Mouse (Mus musculus) lung, embryonic 14.5 days (tissue): Measurements from ENCODE around the gene Armc9. TPM values are rescaled to one million over a fixed set of nuclear protein-coding genes. Genes with fewer than 3 reads are reported as not detected.
A peak's percentile ranks its signal among the peaks of the same experiment; 100 is the strongest.

Source experiments
- ATAC-seq: fragments of 200-750 bp; cut with Nextera tagmentation; 2 replicates; pipeline ENCODE4 v1.8.0; 2017; ENCODE audit warnings: mild to moderate bottlenecking, moderate TSS enrichment, moderate library complexity; ENCODE audit not compliant: insufficient read depth
- DNase-seq: peaks from one replicate; pipeline ENCODE4 v3.0.0-alpha.2; 2015
- H3K27ac ChIP-seq: fragments of 300-500 bp; sonication (generic); 2 replicates; pipeline ENCODE4 v1.5.1; 2014; ENCODE audit warnings: low read depth, mild to moderate bottlenecking, moderate library complexity
- H3K27me3 ChIP-seq: fragments of 300-500 bp; sonication (generic); 2 replicates; pipeline ENCODE4 v1.6.1; 2014; ENCODE audit warnings: low read length, control low read depth; ENCODE audit not compliant: insufficient read depth
- H3K36me3 ChIP-seq: fragments of 300-500 bp; sonication (generic); 2 replicates; pipeline ENCODE4 v1.6.1; 2014; ENCODE audit warnings: control low read depth; ENCODE audit not compliant: insufficient read depth
- H3K4me1 ChIP-seq: fragments of 300-500 bp; sonication (generic); 2 replicates; pipeline ENCODE4 v1.6.1; 2014; ENCODE audit warnings: antibody characterized with exemption, control low read depth; ENCODE audit not compliant: insufficient read depth
- H3K4me2 ChIP-seq: fragments of 300-500 bp; sonication (generic); 2 replicates; pipeline ENCODE4 v1.6.1; 2014; ENCODE audit warnings: mild to moderate bottlenecking
- H3K4me3 ChIP-seq: fragments of 300-500 bp; sonication (generic); 2 replicates; pipeline ENCODE4 v1.5.1; 2014; ENCODE audit warnings: low read depth, low read length
- H3K9ac ChIP-seq: fragments of 300-500 bp; sonication (generic); 2 replicates; pipeline ENCODE4 v1.6.1; 2014
- H3K9me3 ChIP-seq: fragments of 300-500 bp; sonication (generic); 2 replicates; pipeline ENCODE4 v1.6.1; 2016; ENCODE audit warnings: low read depth, low read length, control low read depth
- CTCF ChIP-seq: IDR thresholded peaks from 2 replicates; pipeline ENCODE4 v1.5.1; 2016; ENCODE audit warnings: antibody characterized with exemption, low read depth
- WGBS: fragments of 180-500 bp; shearing (Covaris S2); extraction: QIAGEN DNeasy Blood & Tissue Kit; methylation state at CpG from one replicate; pipeline ENCODE4 v1.1.7; 2014; 5-methylcytosine and 5-hydroxymethylcytosine counted together
- polyA plus RNA-seq: library from polyadenylated mRNA; unstranded; fragments of >200 nt; fragmentation: Nextera tagmentation; extraction: Ambion mirVana; gene quantifications from 2 replicates; pipeline ENCODE4 v1.2.1, GENCODE M21; 2014

Armc9 gene
- polyA plus RNA-seq, 1 experiment from 2014 or later, result 28.2 TPM

GRCm38 (mm10) chr1:86293868-86294267 lies 139.3 kb downstream of the Armc9 start:
- no peak overlapping the region for H3K4me3 ChIP-seq
- no peaks in the 10 kb centered on the region for H3K9me3 ChIP-seq
- H3K27me3 ChIP-seq, result no peaks in the 10 kb centered on the region
- 83% methylated on average over 5 of the region's 5 CpGs for WGBS
- TF ChIP-seq CTCF, result no peak
- no peaks in the 10 kb centered on the region for H3K36me3 ChIP-seq
- DNase-seq (no peak), ATAC-seq (no peak)
- H3K9ac ChIP-seq, result no peak overlapping the region
- no peak overlapping the region for H3K27ac ChIP-seq
- H3K4me1 ChIP-seq, result no peaks in the 10 kb centered on the region
- no peak overlapping the region for H3K4me2 ChIP-seq

- Histone ChIP-seq H3K4me2 (no peak overlapping the region), H3K9me3 (no peaks in the 10 kb centered on the region), H3K36me3 (no peaks in the 10 kb centered on the region), H3K4me1 (no peaks in the 10 kb centered on the region), H3K27me3 (no peaks in the 10 kb centered on the region), H3K9ac (no peak overlapping the region), H3K4me3 (no peak overlapping the region), H3K27ac (no peak overlapping the region)
- no peak for TF ChIP-seq CTCF
- DNase-seq (no peak), ATAC-seq (peak; percentile 41; the same call in 1 of the 2 replicates)
- 41% methylated on average over 4 of the region's 4 CpGs for WGBS
These were observed 139.9 kb downstream of the Armc9 start for GRCm38 (mm10) chr1:86294472-86294871.

- H3K4me2 ChIP-seq, result no peak overlapping the region
- H3K4me3 ChIP-seq, result no peak overlapping the region
- peaks cover 11% of the 10 kb centered on the region; the same call in 1 of the 2 replicates for H3K27me3 ChIP-seq
- H3K9ac ChIP-seq, result no peak overlapping the region
- ATAC-seq (no peak), DNase-seq (no peak)
- H3K4me1 ChIP-seq, result no peaks in the 10 kb centered on the region
- H3K9me3 ChIP-seq, result no peaks in the 10 kb centered on the region
- no peak overlapping the region for H3K27ac ChIP-seq
- no peak for TF ChIP-seq CTCF
- 48% methylated on average over 2 of the region's 2 CpGs for WGBS
- no peaks in the 10 kb centered on the region for H3K36me3 ChIP-seq
These were observed 145.5 kb downstream of the Armc9 start for GRCm38 (mm10) chr1:86300093-86300492.

GRCm38 (mm10) chr1:86300731-86301130 lies 146.2 kb downstream of the Armc9 start:
- no peak overlapping the region for H3K4me3 ChIP-seq
- peaks cover 11% of the 10 kb centered on the region; the same call in 1 of the 2 replicates for H3K27me3 ChIP-seq
- WGBS, result 53% methylated on average over 7 of the region's 7 CpGs
- ATAC-seq, result no peak
- H3K36me3 ChIP-seq, result no peaks in the 10 kb centered on the region
- no peak for DNase-seq
- H3K9ac ChIP-seq, result no peak overlapping the region
- no peaks in the 10 kb centered on the region for H3K4me1 ChIP-seq
- no peaks in the 10 kb centered on the region for H3K9me3 ChIP-seq
- H3K27ac ChIP-seq, result no peak overlapping the region
- no peak for TF ChIP-seq CTCF
- H3K4me2 ChIP-seq, result no peak overlapping the region

- no peak overlapping the region for H3K4me3 ChIP-seq
- H3K4me1 ChIP-seq, result no peaks in the 10 kb centered on the region
- H3K4me2 ChIP-seq, result no peak overlapping the region
- no peak overlapping the region for H3K27ac ChIP-seq
- peak; percentile 41 for DNase-seq
- peaks cover 11% of the 10 kb centered on the region; the same call in 1 of the 2 replicates for H3K27me3 ChIP-seq
- no peaks in the 10 kb centered on the region for H3K9me3 ChIP-seq
- TF ChIP-seq CTCF, result peak; percentile 53
- no peak for ATAC-seq
- no peak overlapping the region for H3K9ac ChIP-seq
- 0 out of 2 replicates have a peak, but pooled peaks cover 2% of the 10 kb centered on the region for H3K36me3 ChIP-seq
- WGBS, result 47% methylated on average over 6 of the region's 6 CpGs
These were observed 146.9 kb downstream of the Armc9 start for GRCm38 (mm10) chr1:86301221-86302091.

GRCm38 (mm10) chr1:86302532-86302931 lies 148.0 kb downstream of the Armc9 start, which contains the start of gene B3gnt7:
Gene B3gnt7, plus strand, starts transcription at chr1:86302832.
- DNase-seq, result no peak
- H3K4me2 ChIP-seq, result peak within 1 kb of the TSS; percentile 87
- no peak for ATAC-seq
- WGBS, result 26% methylated on average over 6 of the region's 6 CpGs
- no peaks in the 10 kb centered on the region for H3K9me3 ChIP-seq
- H3K36me3 ChIP-seq, result 0 out of 2 replicates have a peak, but pooled peaks cover 4% of the 10 kb centered on the region
- TF ChIP-seq CTCF, result no peak
- no peak within 1 kb of the TSS; the same call in 1 of the 2 replicates for H3K27ac ChIP-seq
- peaks cover 11% of the 10 kb centered on the region; the same call in 1 of the 2 replicates for H3K27me3 ChIP-seq
- H3K4me3 ChIP-seq, result peak within 1 kb of the TSS; percentile 69
- peak within 1 kb of the TSS; percentile 68 for H3K9ac ChIP-seq
- H3K4me1 ChIP-seq, result no peaks in the 10 kb centered on the region

- Histone ChIP-seq H3K36me3 (0 out of 2 replicates have a peak, but pooled peaks cover 4% of the 10 kb centered on the region), H3K4me2 (peak overlapping the region; percentile 87), H3K9ac (peak overlapping the region; percentile 68), H3K27ac (no peak overlapping the region; the same call in 1 of the 2 replicates), H3K4me3 (peak overlapping the region; percentile 69), H3K9me3 (no peaks in the 10 kb centered on the region), H3K27me3 (peaks cover 11% of the 10 kb centered on the region; the same call in 1 of the 2 replicates), H3K4me1 (no peaks in the 10 kb centered on the region)
- DNase-seq, result peak; percentile 87
- WGBS, result under 1% methylated on average over 65 of the region's 65 CpGs
- TF ChIP-seq CTCF, result peak; percentile 33
- peak; percentile 91 for ATAC-seq
These were observed 148.7 kb downstream of the Armc9 start for GRCm38 (mm10) chr1:86303063-86303872.
